Mouse (Mus musculus): Measurements from ENCODE around the gene Nav2.

Nav2 gene

DNA sequence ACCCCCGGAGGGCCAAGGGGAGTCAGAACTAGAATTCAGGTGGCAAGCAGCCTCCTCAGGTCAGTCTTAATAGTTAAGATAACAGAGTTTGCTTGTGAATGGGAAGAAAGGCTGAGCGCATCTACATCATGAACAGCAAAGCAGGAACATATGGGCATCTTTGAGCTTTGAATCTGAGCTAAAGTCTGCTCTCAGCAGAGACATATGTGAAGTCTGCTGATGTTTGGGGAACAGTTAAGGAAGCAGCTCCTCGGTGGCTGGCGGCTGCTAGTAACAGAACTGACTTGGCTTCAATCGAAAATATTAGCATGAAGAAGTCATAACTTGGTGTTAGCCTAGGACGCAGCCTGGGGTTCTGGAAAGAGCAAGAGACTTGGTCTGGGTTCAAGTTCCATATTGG, 102.2 kb downstream of the Nav2 start:
- no peak for DNase-seq

DNA sequence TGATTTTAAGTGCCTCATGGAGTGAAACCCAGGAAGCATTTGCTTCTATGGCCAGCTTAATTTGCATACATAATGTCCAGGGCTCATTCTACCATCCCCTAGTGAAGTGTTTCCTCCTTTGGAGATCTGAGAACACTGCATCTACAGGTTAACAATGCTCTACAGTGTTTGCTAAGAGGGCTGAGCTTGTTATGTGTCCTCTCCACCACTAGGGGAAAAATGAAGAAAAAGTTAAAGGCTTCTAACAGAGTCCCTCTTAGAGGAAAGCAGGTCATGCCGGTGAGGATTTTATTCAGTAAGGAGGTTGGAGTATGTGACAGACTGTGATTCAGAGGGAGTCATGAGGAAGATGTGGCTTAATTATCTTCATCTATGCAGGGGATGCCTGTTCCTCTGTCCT, 103.5 kb downstream of the Nav2 start:
- DNase-seq: no peak

DNA sequence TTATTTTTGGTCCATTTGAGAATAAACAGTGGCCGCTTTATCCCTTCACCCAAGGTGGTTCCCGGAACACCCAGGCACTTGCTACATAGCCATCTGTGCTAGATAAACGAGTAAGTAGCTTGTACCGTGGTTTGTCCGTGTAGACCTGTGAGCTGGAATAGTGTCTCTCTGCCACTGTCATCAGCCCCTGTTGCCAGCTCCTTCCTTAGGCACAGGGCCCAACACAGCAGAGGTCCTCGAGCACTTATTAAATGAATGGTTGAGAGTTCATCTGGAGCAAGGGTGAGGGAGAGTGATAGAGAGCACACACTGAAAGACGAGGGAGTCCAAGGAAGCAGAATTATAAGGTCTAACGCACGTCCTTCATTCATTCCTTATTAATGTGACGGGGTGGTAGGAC, 106.0 kb downstream of the Nav2 start:
- no peak for DNase-seq

DNA sequence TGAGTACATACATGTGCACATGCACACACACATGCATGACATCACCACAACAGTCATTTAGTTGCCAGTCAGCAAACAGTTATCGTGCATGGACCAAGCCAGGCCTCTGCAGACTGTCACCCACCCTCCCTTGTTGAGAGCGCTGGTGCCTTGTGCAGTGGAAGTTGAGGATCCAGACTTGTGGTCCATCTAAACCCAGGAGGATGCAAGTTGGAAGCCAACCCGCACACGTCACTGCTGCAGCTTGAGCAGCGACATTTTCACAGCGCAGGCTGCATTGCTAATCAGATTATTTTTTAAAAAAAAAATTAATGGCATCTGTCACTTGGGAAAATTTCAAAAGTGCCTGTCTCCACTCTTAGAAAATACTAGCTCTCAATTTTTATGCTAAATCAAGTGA, 106.8 kb downstream of the Nav2 start:
- no peak for DNase-seq

DNA sequence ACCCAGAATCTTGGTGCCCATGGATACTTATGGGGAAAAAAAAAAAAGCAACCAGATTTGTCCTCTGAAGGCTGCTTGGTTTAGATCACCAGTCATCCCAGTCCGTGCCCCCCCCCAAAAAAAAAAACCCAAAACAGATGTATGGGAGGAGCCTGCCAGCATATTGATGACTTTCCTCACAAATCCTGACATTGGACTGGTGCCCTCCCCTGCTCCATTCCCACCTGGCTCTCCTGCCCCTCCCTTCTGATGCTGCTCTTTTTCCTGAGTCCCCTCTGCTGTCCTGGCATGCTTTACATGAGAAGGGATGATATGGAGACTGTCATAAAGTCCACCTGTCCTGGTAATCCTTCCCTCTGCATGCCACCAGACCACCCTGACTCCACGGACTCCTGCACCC, 107.6 kb downstream of the Nav2 start:
- DNase-seq: no peak

DNA sequence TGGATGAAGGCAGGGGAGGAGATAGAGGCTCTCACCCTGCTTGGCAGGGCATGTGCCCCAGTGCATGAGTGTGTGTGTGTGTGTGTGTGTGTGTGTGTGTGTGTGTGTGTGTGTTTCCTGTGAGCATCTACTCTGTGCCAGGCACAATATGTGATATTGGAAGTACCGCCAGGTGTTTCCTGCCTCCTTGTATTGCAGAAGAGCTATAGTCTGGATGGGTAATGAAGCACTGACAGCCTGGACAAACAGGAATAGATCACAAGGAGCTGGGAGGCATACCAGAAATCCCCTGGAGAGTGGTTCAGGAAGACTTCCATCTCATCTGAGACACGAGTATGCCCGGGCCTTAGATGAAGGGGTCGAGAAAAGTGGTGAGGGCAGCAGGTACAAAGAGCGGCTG, 109.3 kb downstream of the Nav2 start:
- no peak for DNase-seq

DNA sequence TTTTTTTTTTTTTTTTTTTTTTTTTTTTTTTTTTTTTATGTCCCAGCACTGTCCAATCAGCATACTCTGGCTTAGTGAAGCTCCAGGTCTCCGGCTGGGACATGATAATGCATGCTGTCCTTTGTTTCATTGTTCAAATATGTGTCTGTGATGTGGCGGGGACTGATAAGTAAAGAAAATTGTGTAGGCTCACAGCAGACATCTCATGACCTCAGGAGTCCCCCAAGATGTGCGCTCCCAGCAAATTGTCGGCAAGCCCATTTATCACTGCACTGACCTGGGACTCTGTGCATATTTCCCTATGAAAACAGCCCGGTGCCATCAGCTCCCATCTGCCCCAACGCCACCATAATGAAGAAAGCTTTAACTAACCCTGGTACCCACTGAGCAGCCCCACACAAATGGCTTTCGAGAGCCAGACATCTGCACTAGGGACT, 110.0 kb downstream of the Nav2 start:
- DNase-seq: no peak

DNA sequence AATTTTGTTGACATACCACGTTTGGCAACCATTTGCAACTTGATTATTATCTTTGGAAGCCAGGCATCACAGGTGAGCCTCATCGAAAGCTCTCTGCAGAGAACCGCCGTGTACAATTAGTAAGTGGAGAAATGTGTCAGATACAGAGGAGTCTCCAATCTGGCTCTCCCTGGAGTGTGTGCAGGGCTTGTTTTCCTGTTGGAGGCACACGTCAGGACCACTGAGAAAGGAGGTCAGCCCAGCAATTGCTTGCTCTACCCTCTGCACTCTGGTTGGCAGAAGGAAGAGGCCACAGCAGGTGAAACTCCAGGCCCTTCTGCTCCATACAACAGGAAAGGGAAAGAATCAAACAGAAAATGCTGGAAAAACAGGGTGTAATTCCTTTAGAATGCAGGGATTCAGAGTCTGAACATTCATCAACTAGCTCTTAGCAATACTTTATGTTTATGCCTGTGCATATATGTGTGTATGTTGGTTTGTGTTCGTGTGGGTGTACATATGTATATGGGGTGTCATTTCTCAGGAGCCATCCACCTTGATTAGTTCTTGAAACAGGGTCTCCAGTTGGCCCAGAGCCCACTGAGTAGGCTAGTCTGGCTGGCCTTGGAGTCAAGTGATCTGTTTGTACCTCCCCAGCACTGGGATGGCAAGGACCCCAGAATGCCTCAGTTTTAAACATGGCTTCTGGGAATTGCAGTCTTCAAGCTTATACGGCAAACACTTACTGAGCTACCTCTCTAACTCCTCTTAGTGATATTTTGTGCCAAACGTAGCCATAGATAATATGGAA, 116.7 kb downstream of the Nav2 start:
- no peak for DNase-seq

DNA sequence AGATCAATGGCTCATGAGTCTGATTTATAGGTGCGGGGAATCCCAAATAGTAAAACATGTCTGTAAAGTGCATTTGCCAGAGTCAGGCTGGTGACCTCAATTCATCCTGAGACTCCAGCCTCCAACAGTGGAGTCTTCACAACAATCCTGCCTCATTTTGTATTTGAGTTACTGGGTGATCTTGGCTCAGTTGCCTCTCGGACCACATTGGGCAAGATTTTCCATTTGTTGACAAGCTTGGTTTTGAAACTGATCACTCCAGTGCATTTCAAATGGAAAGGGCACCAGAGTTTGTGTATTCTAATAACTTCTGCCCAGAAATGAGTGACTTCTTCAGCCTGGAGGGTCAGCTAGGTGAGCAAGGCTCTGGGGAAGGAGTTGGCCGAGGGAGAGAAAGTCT, 117.5 kb downstream of the Nav2 start:
- no peak for DNase-seq

DNA sequence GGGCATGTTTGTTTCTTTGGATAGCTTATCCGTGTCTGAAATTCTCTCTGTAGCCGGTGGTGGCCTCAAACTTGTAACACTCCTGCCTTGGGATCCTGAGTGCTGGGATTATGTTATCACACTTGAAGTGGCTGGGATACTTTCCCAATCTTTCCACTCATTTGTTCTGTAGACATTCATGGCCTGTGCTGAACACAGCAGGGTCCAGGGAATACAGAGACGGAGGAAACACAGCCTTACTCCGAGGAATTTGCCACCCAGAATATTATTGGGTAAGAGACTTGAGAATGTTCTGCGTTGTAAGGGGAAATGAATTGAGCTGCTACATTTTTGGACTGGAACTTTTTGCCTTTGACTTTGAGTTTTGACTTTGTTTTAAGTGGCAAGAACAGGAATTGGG, 118.0 kb downstream of the Nav2 start:
- no peak for DNase-seq

DNA sequence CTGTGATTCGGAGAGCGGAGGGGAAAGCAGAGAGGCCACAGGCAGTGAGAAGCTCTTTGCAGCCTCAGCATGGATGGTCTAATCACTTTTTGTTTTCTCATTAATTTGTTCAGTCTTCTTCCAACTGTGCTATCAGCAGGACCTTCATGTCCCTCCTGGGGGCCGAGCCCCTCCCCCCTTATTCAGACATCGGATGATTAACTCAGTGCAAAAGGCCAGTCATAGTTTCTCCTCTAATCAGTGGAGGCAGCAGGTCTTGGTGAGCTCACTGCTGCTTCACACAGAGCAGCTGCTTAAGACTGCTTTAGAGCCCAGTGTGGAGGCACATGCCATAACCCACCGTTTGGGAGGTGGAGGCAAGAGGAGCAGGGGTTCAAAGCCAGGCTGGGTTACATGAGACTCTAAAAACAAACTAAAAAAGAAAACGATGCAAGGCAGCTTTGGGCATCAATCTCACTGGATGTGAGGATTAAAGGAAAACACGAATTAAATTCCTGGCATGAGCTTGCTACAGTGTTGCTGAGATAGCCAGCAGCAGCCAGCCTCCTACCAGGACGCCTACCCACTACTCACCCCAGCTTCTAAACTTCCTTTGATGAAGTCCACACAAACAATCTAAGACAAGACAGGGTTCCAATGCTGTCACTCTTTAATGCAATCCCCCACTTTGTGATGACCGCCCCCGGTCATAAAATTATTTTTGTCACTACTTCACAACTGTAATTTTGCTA, 120.9 kb downstream of the Nav2 start:
- DNase-seq: no peak

DNA sequence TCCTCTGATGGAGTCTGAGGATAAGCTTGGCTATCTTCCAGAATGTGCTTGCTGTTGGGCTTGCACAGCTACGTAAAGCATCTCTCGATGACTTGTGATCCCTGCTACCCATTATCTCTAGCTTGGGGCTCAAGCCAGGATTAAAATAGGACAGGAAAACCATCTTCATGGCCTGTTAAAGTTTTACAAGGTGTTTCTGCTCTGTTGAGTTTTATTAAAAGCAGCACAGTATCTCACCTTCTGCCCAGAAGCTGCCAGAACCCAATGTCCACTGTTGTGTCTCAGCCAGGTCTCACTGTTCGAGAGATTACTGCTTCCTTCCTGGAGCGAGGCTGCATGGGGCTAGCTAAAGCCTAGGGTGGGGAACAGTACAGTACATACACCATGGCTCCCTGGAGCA, 123.7 kb downstream of the Nav2 start:
- DNase-seq: no peak

DNA sequence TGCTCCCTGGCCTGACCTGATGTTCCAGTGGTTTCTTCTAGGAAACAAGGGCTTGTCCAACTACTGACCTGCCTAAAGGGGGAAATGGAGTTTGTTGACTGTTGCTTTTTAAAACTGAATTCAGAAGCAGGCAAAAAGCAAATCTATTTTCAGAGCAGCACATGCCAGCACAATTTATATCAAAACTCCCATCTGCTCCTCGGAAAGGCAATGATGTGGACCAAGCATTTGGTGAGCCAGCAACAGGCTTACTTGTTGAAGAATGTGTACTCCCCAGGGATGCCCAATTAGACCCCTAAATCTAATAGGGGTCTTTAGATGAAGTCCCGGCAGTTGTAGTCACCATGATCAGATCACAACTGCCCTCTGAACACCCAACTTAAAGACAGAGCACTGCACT, 125.7 kb downstream of the Nav2 start:
- DNase-seq: no peak

DNA sequence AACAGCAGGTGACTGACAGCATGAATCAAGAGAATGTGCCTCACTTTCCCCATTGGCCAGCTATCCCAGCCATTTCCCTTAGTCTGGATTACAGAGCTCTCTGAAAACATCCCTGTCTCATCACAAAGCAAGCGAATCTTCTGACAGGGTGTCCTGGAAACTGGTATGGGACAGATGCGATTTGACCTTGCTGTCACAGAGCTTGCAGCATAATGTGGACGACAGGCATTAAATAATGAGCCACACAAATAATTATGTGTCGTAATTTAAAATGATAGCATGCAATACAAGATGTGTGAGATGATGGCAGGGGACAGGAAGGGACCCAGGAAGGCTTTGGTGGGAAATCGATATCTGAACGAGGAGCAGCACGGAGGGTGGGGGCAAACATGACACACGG, 131.6 kb downstream of the Nav2 start:
- no peak for DNase-seq

DNA sequence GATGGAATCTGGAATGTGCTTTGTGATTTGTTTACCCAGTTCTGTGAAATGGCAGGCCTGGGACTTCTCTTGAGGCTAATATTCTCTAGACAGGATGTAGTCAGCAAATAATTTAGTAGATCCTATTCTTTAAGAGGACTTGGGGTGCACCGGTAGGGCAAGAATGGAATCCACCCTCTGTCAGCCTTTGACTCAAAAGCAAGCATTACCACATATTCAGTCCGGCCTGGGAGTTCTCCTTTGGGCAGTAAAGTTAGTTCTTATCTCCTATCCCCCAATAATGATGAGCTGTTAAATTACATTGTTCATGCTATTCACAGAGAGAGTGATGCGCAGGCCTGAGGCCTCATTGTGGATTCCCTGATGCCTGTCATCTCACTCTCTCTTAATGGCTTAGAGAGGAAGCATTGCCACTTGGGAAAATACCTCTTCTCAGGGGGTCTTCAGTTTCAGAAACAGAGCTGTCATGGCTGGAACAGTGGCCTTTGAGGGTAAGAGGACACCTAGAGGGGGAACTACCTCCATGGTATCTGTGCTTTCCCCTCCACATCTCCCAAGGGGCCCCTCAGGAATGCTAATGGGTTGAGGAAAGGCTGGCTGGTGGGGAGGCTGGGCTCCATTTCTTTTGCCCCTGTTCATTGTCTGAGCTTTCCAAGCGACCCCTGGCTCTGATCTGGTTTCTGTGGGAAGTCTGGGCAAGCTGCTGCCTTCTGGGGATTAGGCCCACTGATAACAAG, 133.0 kb downstream of the Nav2 start:
- no peak for DNase-seq

DNA sequence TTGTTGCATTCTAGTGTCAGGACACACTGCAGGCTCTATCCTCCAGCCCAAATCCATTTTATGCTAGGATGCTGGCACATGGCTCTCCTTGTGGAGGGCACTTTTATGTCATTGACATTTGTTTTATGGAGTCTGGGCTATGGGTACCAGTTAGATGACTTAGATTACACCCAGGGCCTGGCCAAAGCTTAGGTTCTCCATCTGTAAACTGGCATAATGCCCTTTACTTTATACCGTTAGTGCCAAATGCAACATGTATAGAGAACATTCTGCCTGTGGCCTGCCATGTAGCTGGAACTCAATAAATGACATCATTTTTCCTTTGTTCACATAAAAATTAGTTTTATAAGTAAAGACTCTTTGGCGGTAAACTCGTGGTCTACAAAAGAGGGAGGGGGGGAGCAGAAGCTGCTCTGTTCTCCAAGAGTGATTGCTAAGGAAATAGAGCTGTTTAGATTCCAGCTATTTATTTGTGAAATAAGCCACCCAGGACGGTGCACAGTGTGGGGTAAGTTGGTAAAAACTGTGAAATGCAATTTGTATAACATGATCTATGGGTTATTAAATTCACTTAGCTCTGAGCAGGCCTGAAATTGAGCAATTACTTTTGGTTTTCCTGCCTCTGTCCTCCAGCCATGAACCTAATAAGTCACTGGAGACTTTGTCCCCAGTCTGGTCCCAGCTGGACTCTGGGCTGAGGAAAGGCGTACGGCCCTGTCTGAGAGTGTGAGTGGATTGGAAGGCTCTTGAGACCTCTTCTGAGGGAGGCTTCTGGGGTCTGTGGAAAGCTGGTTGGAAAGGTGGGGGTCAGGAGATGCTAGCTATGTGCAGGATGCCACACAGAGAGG, 137.2 kb downstream of the Nav2 start:
- DNase-seq: no peak

DNA sequence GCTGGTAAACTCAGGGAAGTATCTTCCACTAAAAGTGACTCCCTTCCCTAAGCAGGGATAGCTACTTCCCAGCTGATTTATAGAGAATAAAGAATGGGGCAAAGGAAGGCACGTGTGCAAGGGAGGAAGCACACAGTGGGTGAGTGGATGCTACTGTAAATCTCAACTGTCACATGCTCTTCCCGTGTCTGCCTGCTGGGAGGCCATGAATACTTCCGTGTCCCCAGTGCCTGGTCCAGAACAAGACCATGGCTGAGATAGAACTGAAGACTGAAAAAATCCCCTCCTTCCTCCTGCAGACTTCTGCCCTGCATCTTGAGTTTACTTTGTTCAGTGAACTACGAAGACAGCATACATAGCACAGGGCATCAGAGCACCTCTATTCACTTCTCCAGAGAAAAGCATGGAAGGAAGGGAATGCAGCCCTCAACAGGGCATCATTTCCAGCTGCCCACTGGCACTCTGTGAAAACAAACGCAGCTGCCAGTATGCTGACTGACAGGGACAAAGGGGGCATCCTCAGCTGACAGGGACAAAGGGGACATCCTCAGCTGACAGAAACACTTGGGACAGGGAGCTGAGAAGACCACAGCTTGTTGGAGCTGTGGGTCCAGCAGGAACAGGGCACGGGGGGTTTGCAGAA, 138.0 kb downstream of the Nav2 start:
- no peak for DNase-seq

DNA sequence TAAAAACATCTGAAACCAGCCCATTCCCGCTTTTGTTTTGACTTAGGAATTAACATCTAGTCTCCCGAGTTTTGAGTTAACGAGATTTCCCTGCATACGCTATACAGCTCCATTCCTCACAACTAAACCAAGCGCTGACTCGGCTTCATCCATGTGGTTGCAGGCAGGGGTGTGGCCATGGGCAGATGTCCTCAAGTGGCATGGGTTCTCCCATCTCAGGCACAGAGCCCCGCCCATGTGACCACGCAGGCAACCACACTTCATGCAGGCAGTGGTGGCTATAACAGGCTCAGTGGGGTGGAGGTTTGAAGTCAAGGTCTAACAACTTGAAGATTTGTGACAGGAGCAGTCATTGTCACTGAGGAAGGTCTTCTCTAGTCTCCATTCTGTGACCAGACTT, 138.8 kb downstream of the Nav2 start:
- DNase-seq: no peak

DNA sequence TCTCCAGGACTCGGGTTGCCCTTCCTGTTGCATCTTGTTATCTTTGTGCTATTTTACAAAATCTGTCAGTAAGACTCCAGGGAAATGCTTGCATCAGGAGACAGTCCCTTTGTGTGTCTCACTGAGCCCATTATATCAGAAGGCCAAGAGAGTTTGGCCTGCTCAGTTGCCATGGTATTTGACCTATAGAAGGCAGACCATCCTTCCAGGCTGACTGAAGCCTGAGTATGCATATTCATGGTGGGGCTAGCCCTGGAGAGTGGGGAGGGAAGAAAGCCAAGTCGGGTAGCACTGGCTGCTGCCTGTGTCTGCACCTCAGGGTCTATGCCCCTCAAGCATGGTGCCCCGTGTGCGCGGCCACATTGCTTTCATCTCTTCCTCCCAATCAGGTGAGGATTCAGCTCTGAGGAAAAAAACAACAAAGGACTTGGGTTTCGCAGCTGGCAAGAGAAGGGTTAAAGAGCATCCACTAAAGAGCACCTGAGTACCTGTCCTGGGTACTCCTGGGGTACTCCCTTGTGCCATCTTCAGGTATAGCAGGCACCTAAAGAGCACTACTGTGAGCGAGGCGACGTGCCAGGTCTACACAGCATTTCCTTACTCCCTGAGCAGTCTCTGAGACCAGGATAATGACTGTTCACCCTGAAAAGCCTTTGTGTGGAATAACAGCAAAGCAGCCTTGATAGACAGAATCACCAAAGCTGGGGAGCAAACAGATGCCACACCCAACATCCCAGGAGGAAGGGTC, 144.5 kb downstream of the Nav2 start:
- no peak for DNase-seq

DNA sequence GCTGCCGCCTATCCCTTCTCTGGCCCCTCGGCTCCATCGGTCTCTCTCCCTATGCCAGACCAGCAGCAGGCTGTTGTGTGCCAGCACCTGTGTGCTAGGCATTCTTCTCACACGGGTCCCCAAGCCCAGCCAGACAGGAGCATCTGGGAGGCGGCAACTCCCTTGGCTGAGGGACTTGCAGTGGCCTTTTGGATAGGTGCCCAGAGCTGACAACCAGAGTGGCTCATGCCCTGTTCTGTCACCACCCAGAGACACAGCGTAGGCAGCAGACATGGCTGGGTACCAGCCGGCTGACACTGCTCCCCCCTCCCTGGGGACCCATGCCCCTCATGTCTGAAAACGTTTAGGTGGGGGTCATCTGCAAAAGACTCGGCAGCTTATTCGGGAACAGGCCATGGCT, 146.8 kb downstream of the Nav2 start:
- no peak for DNase-seq

DNA sequence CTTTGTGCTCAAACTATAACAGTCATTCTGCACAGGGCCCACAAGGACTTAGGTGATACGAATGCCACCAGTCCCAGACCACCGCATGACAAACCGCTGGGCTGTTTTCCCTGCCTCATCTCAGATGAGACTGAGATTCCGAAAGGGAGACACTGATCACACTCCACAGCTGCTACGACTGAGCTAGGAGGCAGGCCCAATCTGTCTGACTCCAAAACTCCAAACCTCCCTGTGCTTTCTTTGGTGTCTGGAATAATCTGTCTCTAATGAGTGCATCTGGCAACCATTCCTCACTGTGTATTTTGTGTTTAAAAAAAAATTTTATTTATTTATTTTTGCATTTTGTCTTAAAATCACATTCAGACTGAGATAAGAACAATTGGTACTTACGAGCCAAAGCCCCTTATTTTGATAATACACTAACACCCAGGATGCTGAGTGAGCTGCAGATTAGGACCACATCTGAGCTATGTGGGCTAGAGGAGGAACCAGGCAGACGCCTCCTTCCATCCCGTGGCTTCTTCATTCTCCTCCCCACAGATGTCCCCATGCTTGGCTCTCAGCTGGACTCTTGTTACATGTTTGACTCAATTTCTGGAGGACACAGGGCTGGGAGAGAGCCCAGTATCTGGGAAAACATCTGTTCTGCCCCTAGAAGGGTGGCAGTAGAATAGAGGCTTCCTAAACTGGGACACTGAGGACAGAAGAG, 149.9 kb downstream of the Nav2 start:
- no peak for DNase-seq

Data from lung, postnatal 14 days (tissue).